Mouse (Mus musculus) ES-Bruce4 (cell line): ENCODE results near the gene Mpg.

Experiments
- CTCF ChIP-seq: IDR thresholded peaks from one replicate; pipeline ENCODE4 v1.8.1; 2011; ENCODE audit warnings: low read depth, low read length
- POLR2A ChIP-seq: IDR thresholded peaks from one replicate; pipeline ENCODE4 v1.8.1; 2011; ENCODE audit warnings: low read length; ENCODE audit not compliant: insufficient read depth

DNA sequence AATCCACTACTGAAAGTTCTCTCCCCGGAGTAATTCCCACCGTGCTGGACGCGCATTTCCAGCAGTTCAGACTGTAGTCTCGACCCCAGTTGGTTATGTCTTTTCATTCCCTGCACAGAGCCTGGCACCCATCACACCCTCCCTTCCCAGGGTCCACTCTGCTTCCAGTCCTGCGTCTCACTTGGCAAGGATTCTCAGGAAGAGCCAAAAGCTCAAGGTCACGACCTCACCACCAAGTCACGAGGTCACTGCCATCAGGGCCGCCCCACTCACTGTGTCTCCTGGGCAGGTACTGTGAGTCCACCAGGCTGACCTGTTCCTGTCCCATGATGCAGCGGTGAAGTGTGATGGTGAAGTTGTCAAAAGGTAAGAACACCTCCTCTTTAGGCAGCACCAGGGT, 32.2 kb upstream of the Mpg start:
- TF ChIP-seq POLR2A (no peak), CTCF (no peak)
